Mouse (Mus musculus): ENCODE measurements at regions not wholly inside any gene's neighbourhood (a gene's known extent, or its start where the extent isn't known, plus 50 kb on each side); places are given as distances from the start of the nearest gene placed in this dataset.

DNA sequence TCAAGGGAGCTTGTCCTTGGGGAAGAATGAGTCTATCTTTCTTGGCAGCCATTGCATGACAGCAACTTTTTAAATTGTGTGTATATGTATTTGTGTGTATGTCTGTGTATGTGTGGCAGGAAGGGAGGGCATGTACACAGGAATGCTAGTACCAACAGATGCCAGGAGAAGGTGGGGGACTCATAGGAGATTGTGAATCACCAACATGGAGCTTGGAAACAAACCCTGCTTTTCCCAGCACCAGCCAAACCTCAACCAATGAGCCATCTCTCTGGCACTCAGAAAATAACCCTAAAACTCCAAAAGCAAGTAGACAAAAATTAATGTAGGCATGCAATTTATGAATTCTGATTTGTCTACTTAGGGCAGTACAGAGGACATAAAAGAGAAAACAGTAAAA is 942.9 kb downstream of the Ttll7 start:
- no peaks in the 10 kb centered on the region for H3K27me3 ChIP-seq (ENCODE audit: control insufficient read depth, insufficient read depth, insufficient read length)
- H3K79me2 ChIP-seq (ENCODE audit: control insufficient read depth, insufficient read depth): no peaks in the 10 kb centered on the region
- H3K4me3 ChIP-seq: no peak overlapping the region
- H3K36me3 ChIP-seq (ENCODE audit: control insufficient read depth, insufficient read depth): no peaks in the 10 kb centered on the region
- no peak overlapping the region for H3K4me2 ChIP-seq (ENCODE audit: low read depth)
- no peak overlapping the region for H3ac ChIP-seq (ENCODE audit: control insufficient read depth, insufficient read length)
- TF ChIP-seq POLR2A (IDR thresholded peaks at IDR 0.05; ENCODE audit: insufficient read length, low read depth) (no peak), MYOG (IDR thresholded peaks at IDR 0.05; ENCODE audit: control insufficient read depth in 1 of 3, insufficient read depth in 1 of 3, insufficient read length in 2 of 3, low read depth in 2 of 3) (no peak)

DNA sequence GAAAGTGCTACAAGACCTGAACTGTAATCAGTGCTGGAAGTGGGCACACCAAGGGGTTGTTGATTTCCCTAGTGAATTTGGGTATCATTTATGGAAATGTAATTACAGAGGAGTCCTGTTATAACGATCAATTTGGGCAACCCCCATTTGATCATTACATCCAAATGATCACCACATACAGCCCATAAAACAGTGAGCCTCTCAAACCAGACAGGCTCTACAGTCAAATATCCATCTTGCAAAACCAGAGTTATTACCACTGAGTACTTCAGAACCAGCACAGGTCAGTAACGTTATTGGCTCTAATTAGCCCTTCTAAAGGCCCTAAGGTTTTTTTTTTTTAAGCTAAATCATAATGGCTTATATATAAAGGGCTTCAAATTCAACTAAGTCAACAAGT is 934.4 kb downstream of the Ttll7 start:
- Histone ChIP-seq H3K4me3 (no peak overlapping the region), H3K27me3 (ENCODE audit: control insufficient read depth, insufficient read depth, insufficient read length) (no peaks in the 10 kb centered on the region), H3K79me2 (ENCODE audit: control insufficient read depth, insufficient read depth) (no peaks in the 10 kb centered on the region), H3ac (ENCODE audit: control insufficient read depth, insufficient read length) (no peak overlapping the region), H3K36me3 (ENCODE audit: control insufficient read depth, insufficient read depth) (no peaks in the 10 kb centered on the region), H3K4me2 (ENCODE audit: low read depth) (no peak overlapping the region)
- TF ChIP-seq MYOG (IDR thresholded peaks at IDR 0.05; ENCODE audit: control insufficient read depth in 1 of 3, insufficient read depth in 1 of 3, insufficient read length in 2 of 3, low read depth in 2 of 3): no peak
- TF ChIP-seq TCF3 (IDR thresholded peaks at IDR 0.05; ENCODE audit: insufficient read length, low read depth): no peak
- no peak for TF ChIP-seq TCF12 (IDR thresholded peaks at IDR 0.05; ENCODE audit: insufficient read depth, poor library complexity, severe bottlenecking)
- no peak for TF ChIP-seq REST (IDR thresholded peaks at IDR 0.05; ENCODE audit: insufficient read depth, insufficient read length)
- TF ChIP-seq POLR2A (IDR thresholded peaks at IDR 0.05; ENCODE audit: insufficient read length, low read depth): no peak
- no peak for TF ChIP-seq USF1 (IDR thresholded peaks at IDR 0.05; ENCODE audit: low read depth)
- TF ChIP-seq MYOD1 (IDR thresholded peaks at IDR 0.05; ENCODE audit: control insufficient read depth in 1 of 3, insufficient read length in 2 of 3, low read depth in 2 of 3): no peak
- no peak for TF ChIP-seq E2F4 (IDR thresholded peaks at IDR 0.05; ENCODE audit: insufficient read depth)

DNA sequence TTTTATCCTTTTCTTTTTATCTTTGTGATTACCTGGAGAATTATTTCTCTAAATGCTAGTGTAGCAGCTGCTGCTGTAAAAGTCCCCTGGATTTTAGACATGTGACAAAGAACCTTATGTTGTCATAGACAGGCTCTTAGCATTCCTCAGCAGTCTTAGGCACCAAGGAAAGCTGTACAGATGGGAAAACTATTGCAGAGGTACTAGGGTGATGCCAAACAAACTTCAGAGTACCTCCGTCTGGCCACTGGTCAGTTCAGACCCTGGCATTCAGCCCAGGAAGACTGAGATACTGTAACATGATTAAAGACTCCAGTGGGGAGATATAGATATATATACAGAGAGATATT is 898.6 kb downstream of the Ttll7 start:
- TF ChIP-seq USF1 (IDR thresholded peaks at IDR 0.05; ENCODE audit: low read depth) (no peak), MYOG (IDR thresholded peaks at IDR 0.05; ENCODE audit: control insufficient read depth in 1 of 3, insufficient read depth in 1 of 3, insufficient read length in 2 of 3, low read depth in 2 of 3) (no peak), MAX (IDR thresholded peaks at IDR 0.05; ENCODE audit: low read depth) (no peak), MYOD1 (IDR thresholded peaks at IDR 0.05; ENCODE audit: control insufficient read depth in 1 of 3, insufficient read length in 2 of 3, low read depth in 2 of 3) (no peak), SRF (IDR thresholded peaks at IDR 0.05; ENCODE audit: control insufficient read depth, insufficient read length, low read depth) (no peak), REST (IDR thresholded peaks at IDR 0.05; ENCODE audit: insufficient read depth, insufficient read length) (no peak), E2F4 (IDR thresholded peaks at IDR 0.05; ENCODE audit: insufficient read depth) (no peak), POLR2A (IDR thresholded peaks at IDR 0.05; ENCODE audit: insufficient read length, low read depth) (no peak), CEBPB (IDR thresholded peaks at IDR 0.05; ENCODE audit: insufficient read depth, poor library complexity, severe bottlenecking) (no peak)
- H3K79me2 ChIP-seq (ENCODE audit: control insufficient read depth, insufficient read depth): no peaks in the 10 kb centered on the region
- H3K4me2 ChIP-seq (ENCODE audit: low read depth): no peak overlapping the region
- H3ac ChIP-seq (ENCODE audit: control insufficient read depth, insufficient read length): no peak overlapping the region
- no peaks in the 10 kb centered on the region for H3K27me3 ChIP-seq (ENCODE audit: control insufficient read depth, insufficient read depth, insufficient read length)
- no peak overlapping the region for H3K4me3 ChIP-seq
- H3K36me3 ChIP-seq (ENCODE audit: control insufficient read depth, insufficient read depth): no peaks in the 10 kb centered on the region

DNA sequence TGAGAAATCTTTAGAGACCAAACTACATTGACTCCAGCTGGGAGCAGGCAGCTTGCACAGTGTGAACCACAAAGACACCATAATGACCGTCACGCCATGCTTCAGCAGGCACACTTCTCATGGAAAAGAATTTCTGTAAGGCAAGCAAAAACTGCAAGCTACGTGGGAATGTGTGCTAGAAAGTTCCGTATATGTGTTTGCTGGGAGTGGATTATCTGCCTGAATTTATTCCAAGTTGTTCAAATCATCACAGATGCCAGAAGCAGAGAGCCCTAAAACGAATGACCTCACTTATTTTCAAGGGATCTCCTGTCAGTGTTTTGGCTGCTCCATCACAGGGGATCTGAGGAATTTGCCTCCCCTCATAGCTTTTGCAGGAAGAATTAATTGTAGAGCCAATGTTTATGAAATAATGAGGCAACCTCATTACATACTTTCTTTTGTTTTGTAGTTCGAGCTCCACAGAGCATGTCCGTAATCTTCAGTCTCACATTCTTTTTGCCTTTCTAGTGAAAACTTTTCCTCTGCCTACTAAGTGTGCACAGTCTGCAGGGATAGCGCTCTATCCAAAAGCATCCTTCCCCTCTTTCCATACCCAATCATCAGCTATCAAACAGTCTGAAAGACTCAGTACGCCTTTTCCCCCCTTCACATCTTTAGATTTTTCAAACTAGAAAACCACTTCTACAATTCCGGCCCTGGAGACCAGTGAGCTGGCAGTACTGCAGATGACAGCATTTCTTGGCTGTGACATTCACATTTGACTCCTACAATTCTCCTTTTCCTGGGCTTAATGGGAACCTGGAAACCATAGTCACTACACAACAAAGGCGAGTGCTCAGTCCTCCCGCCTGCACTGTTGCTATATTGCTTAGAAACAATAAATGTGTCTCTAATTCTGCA is 898.0 kb downstream of the Ttll7 start:
- no peaks in the 10 kb centered on the region for H3K79me2 ChIP-seq (ENCODE audit: control insufficient read depth, insufficient read depth)
- no peak for TF ChIP-seq E2F4 (IDR thresholded peaks at IDR 0.05; ENCODE audit: insufficient read depth)
- no peak for TF ChIP-seq REST (IDR thresholded peaks at IDR 0.05; ENCODE audit: insufficient read depth, insufficient read length)
- no peak for TF ChIP-seq USF1 (IDR thresholded peaks at IDR 0.05; ENCODE audit: low read depth)

GRCm38 (mm10) chr3:147749442-147749841 is 897.3 kb downstream of the Ttll7 start:
- H3K79me2 ChIP-seq (ENCODE audit: control insufficient read depth, insufficient read depth): no peaks in the 10 kb centered on the region
- no peak overlapping the region for H3K4me3 ChIP-seq
- no peaks in the 10 kb centered on the region for H3K36me3 ChIP-seq (ENCODE audit: control insufficient read depth, insufficient read depth)
- H3K27me3 ChIP-seq (ENCODE audit: control insufficient read depth, insufficient read depth, insufficient read length): no peaks in the 10 kb centered on the region
- no peak overlapping the region for H3ac ChIP-seq (ENCODE audit: control insufficient read depth, insufficient read length)
- H3K4me2 ChIP-seq (ENCODE audit: low read depth): no peak overlapping the region
- TF ChIP-seq SRF (IDR thresholded peaks at IDR 0.05; ENCODE audit: control insufficient read depth, insufficient read length, low read depth): no peak
- no peak for TF ChIP-seq MAX (IDR thresholded peaks at IDR 0.05; ENCODE audit: low read depth)
- no peak for TF ChIP-seq MYOD1 (IDR thresholded peaks at IDR 0.05; ENCODE audit: control insufficient read depth in 1 of 3, insufficient read length in 2 of 3, low read depth in 2 of 3)
- TF ChIP-seq REST (IDR thresholded peaks at IDR 0.05; ENCODE audit: insufficient read depth, insufficient read length): no peak
- no peak for TF ChIP-seq MYOG (IDR thresholded peaks at IDR 0.05; ENCODE audit: control insufficient read depth in 1 of 3, insufficient read depth in 1 of 3, insufficient read length in 2 of 3, low read depth in 2 of 3)
- no peak for TF ChIP-seq TCF3 (IDR thresholded peaks at IDR 0.05; ENCODE audit: insufficient read length, low read depth)
- no peak for TF ChIP-seq TCF12 (IDR thresholded peaks at IDR 0.05; ENCODE audit: insufficient read depth, poor library complexity, severe bottlenecking)
- no peak for TF ChIP-seq POLR2A (IDR thresholded peaks at IDR 0.05; ENCODE audit: insufficient read length, low read depth)
- TF ChIP-seq E2F4 (IDR thresholded peaks at IDR 0.05; ENCODE audit: insufficient read depth): no peak

More for the DNA sequence above, 898.0 kb downstream of the Ttll7 start:
- H3K4me3 ChIP-seq: no peak overlapping the region
- no peak overlapping the region for H3K4me2 ChIP-seq (ENCODE audit: low read depth)
- H3K36me3 ChIP-seq (ENCODE audit: control insufficient read depth, insufficient read depth): no peaks in the 10 kb centered on the region
- H3K27me3 ChIP-seq (ENCODE audit: control insufficient read depth, insufficient read depth, insufficient read length): no peaks in the 10 kb centered on the region
- H3ac ChIP-seq (ENCODE audit: control insufficient read depth, insufficient read length): no peak overlapping the region
